In genomic region chr2:152020255-152020654, GRCm38 (mm10) we compare ENCODE assay signal across 9 mouse cellular contexts. TPM values are rescaled to one million over a fixed set of nuclear protein-coding genes. Genes with fewer than 3 reads are reported as not detected.
DNase-seq lines count a peak whose midpoint lies in the region; ATAC-seq and TF ChIP-seq lines count a peak whose summit lies in the region.
"Had no signal": no experiment of that assay in that cellular context is flagged by ENCODE, and none has a peak within 500 bp of the region (broad histone marks: within the 10 kb centered on the region; RNA-seq: fewer than 3 reads in every experiment).

No protein-coding gene starts in this region.

- TF ChIP-seq POLR2A in CH12.LX (IDR thresholded peaks at IDR 0.05; ENCODE audit: low read depth, low read length), result no peak
- TF ChIP-seq POLR2A in cerebellum, adult 2 months (IDR thresholded peaks at IDR 0.05; ENCODE audit: borderline replicate concordance, insufficient read depth, low read length), result no peak

- peak; percentile 34 to 56 for DNase-seq in heart, postnatal 36 days
- DNase-seq in heart, postnatal 25 days (ENCODE audit: low spot score), result no peak
- DNase-seq in CH12.LX (ENCODE audit: extremely low read depth), result no peak
- DNase-seq in cerebellum, adult 2 months, result peak; percentile 15 to 34
- peak; percentile 70 for DNase-seq in forebrain, postnatal 0 days
- DNase-seq in left cerebral cortex, adult 2 months (ENCODE audit: extremely low spot score in 1 of 2, low spot score in 2 of 2), result peak in 1 of 2 experiments; percentile 53
- DNase-seq in midbrain, embryonic 14.5 days, result peak; percentile 81
- DNase-seq in thymus, postnatal 25 days, result peak; percentile 57

- peaks cover 48% of the 10 kb centered on the region for H3K27me3 ChIP-seq in CH12.LX (replicated peaks)
- H3K27me3 ChIP-seq in cerebellum, adult 2 months (ENCODE audit: control insufficient read depth, insufficient read depth, low read length), result no peaks in the 10 kb centered on the region
- no peaks in the 10 kb centered on the region for H3K27me3 ChIP-seq in forebrain, postnatal 0 days (ENCODE audit: insufficient read depth, low read length)
- H3K27me3 ChIP-seq in midbrain, embryonic 14.5 days (ENCODE audit: control insufficient read depth, insufficient read depth, low read length), result no peaks in the 10 kb centered on the region

- H3K27ac ChIP-seq in CH12.LX (ENCODE audit: insufficient read depth, low read depth), result no peak overlapping the region
- no peak overlapping the region for H3K27ac ChIP-seq in cerebellum, adult 2 months (ENCODE audit: insufficient read depth, low read length)
- no peak overlapping the region for H3K27ac ChIP-seq in forebrain, postnatal 0 days (ENCODE audit: low read depth, low read length)
- H3K27ac ChIP-seq in left cerebral cortex, adult 2 months, result no peak overlapping the region
- no peak overlapping the region for H3K27ac ChIP-seq in midbrain, embryonic 14.5 days (replicated peaks; ENCODE audit: low read depth, low read length)
- H3K27ac ChIP-seq: limb, embryonic 13.5 days had no signal

- TF ChIP-seq RAD21 in CH12.LX (IDR thresholded peaks at IDR 0.05; ENCODE audit: low read depth, low read length), result peak; percentile 64

- H3K9me3 ChIP-seq in CH12.LX (replicated peaks; ENCODE audit: low read length), result peaks cover 5% of the 10 kb centered on the region
- no peaks in the 10 kb centered on the region for H3K9me3 ChIP-seq in forebrain, postnatal 0 days (ENCODE audit: low read length)
- no peaks in the 10 kb centered on the region for H3K9me3 ChIP-seq in midbrain, embryonic 14.5 days (ENCODE audit: control insufficient read depth, low read length)
- H3K9me3 ChIP-seq: limb, embryonic 13.5 days had no signal

- no peaks in the 10 kb centered on the region for H3K79me2 ChIP-seq in CH12.LX (replicated peaks; ENCODE audit: control insufficient read depth, extremely low read depth, insufficient read depth, poor library complexity, severe bottlenecking)

- no peaks in the 10 kb centered on the region for H3K4me1 ChIP-seq in CH12.LX (ENCODE audit: control insufficient read depth in 1 of 2, insufficient read depth in 2 of 2)
- H3K4me1 ChIP-seq in cerebellum, adult 2 months (ENCODE audit: control insufficient read depth, insufficient read depth, low read length), result no peaks in the 10 kb centered on the region
- no peaks in the 10 kb centered on the region for H3K4me1 ChIP-seq in forebrain, postnatal 0 days (ENCODE audit: insufficient read depth)
- H3K4me1 ChIP-seq in midbrain, embryonic 14.5 days (ENCODE audit: control insufficient read depth, insufficient read depth, low read length), result 0 out of 2 replicates have a peak, but pooled peaks cover 6% of the 10 kb centered on the region
- H3K4me1 ChIP-seq: limb, embryonic 13.5 days had no signal

- H3K9ac ChIP-seq in CH12.LX (ENCODE audit: insufficient read depth, low read depth), result no peak overlapping the region
- no peak overlapping the region for H3K9ac ChIP-seq in forebrain, postnatal 0 days
- no peak overlapping the region for H3K9ac ChIP-seq in midbrain, embryonic 14.5 days (replicated peaks; ENCODE audit: low read length)
- H3K9ac ChIP-seq: limb, embryonic 13.5 days had no signal

- ATAC-seq in forebrain, postnatal 0 days, result peak; percentile 75
- peak; percentile 42; the same call in 1 of the 2 replicates for ATAC-seq in midbrain, embryonic 14.5 days (ENCODE audit: low FRiP score, low TSS enrichment)

- TF ChIP-seq EP300 in CH12.LX (IDR thresholded peaks at IDR 0.05; ENCODE audit: low read length), result no peak

- TF ChIP-seq CTCF in CH12.LX (conservative IDR thresholded peaks at IDR 0.05 in 1 of 2, IDR thresholded peaks at IDR 0.05 in 1 of 2; ENCODE audit: low read depth in 2 of 2, low read length in 2 of 2), result peak; percentile 67 to 76
- TF ChIP-seq CTCF in cerebellum, adult 2 months (IDR thresholded peaks at IDR 0.05; ENCODE audit: borderline replicate concordance, insufficient read depth, low read depth, low read length), result peak; percentile 66
- peak; percentile 82 for TF ChIP-seq CTCF in forebrain, postnatal 0 days (IDR thresholded peaks at IDR 0.05; ENCODE audit: low read depth)
- TF ChIP-seq CTCF in left cerebral cortex, adult 2 months (IDR thresholded peaks at IDR 0.05), result peak; percentile 74

- intact Hi-C loops in heart, postnatal 36 days (cut with DNase I), result no loop called here
- intact Hi-C loops in heart, postnatal 25 days (cut with DNase I), result no loop called here
- intact Hi-C loops in left cerebral cortex, adult 2 months (cut with DNase I), result no loop called here

- H3K4me3 ChIP-seq in CH12.LX (replicated peaks in 1 of 3; ENCODE audit: low read depth in 2 of 3, low read length in 2 of 3, poor library complexity in 1 of 3), result no peak overlapping the region
- no peak overlapping the region for H3K4me3 ChIP-seq in cerebellum, adult 2 months (replicated peaks; ENCODE audit: insufficient read depth, low read depth, low read length)
- no peak overlapping the region for H3K4me3 ChIP-seq in forebrain, postnatal 0 days (ENCODE audit: low read depth, low read length)
- no peak overlapping the region for H3K4me3 ChIP-seq in left cerebral cortex, adult 2 months
- H3K4me3 ChIP-seq in midbrain, embryonic 14.5 days (replicated peaks; ENCODE audit: low read depth, low read length), result no peak overlapping the region
- H3K4me3 ChIP-seq: limb, embryonic 13.5 days had no signal

- 29% methylated on average over 6 of the region's 6 CpGs for WGBS in cerebellum, adult 2 months
- 23% methylated on average over 6 of the region's 6 CpGs for WGBS in forebrain, postnatal 0 days
- WGBS in midbrain, embryonic 14.5 days, result 20% methylated on average over 6 of the region's 6 CpGs

- in situ Hi-C loops in CH12.LX (cut with MboI; ENCODE audit: low pct_ligation_motif_present, low pct_unique_long_range_greater_than_20kb, low sequenced_read_pairs), result loop anchor here (5.0 to 10.0 kb wide), 2 partner anchors 177 to 345 kb away; no protein-coding TSS in a partner anchor

- dilution Hi-C loops in CH12.LX (cut with MboI; ENCODE audit: extremely low pct_ligation_motif_present, extremely low pct_unique_long_range_greater_than_20kb, low sequenced_read_pairs), result no loop called here

- H3K36me3 ChIP-seq in CH12.LX (replicated peaks in 1 of 2; ENCODE audit: control insufficient read depth in 1 of 2, insufficient read depth in 1 of 2, low read length in 1 of 2), result no peaks in the 10 kb centered on the region
- no peaks in the 10 kb centered on the region for H3K36me3 ChIP-seq in forebrain, postnatal 0 days (ENCODE audit: insufficient read depth)
- no peaks in the 10 kb centered on the region for H3K36me3 ChIP-seq in midbrain, embryonic 14.5 days (ENCODE audit: control insufficient read depth, insufficient read depth, low read length)
- H3K36me3 ChIP-seq: limb, embryonic 13.5 days had no signal

- H3K4me2 ChIP-seq in CH12.LX (ENCODE audit: insufficient read depth, low read depth, poor library complexity, severe bottlenecking), result no peak overlapping the region
- no peak overlapping the region for H3K4me2 ChIP-seq in forebrain, postnatal 0 days (ENCODE audit: low read depth)
- no peak overlapping the region for H3K4me2 ChIP-seq in midbrain, embryonic 14.5 days (ENCODE audit: low read length)
- H3K4me2 ChIP-seq: limb, embryonic 13.5 days had no signal

TF ChIP-seq in CH12.LX, 34 proteins besides CTCF, POLR2A, EP300 and RAD21:
- no peak for TF ChIP-seq PAX5 (IDR thresholded peaks at IDR 0.05; ENCODE audit: low read length)
- peak; percentile 63 for TF ChIP-seq SMC3 (IDR thresholded peaks at IDR 0.05; ENCODE audit: low read depth, low read length)
TF ChIP-seq in CH12.LX: peak in this region for 1.

RNA-seq across cellular contexts. Expression of gene Slc52a3, which starts 23.9 kb away (rescaled TPM):
- 1 to 10 TPM; 1.2 to 2.4 TPM for total RNA-seq in heart, postnatal 36 days (2021)
- 1 to 10 TPM; 1.8 to 1.9 TPM for total RNA-seq in heart, postnatal 25 days (2021)
- total RNA-seq in CH12.LX (2012; rRNA removed), result 0.17 and 0.55 TPM in 2 replicates
- 0.23 TPM in 1 of 2 replicates, not detected in the other for total RNA-seq in CH12.LX (2014; rRNA removed)
- polyA plus RNA-seq in CH12.LX (2012; ENCODE audit: insufficient read length, low read depth), result 0.12 and 0.17 TPM in 2 replicates
- 2.1 and 2.6 TPM in 2 replicates for polyA plus RNA-seq in cerebellum, adult 2 months (2012; rRNA removed)
- total RNA-seq in forebrain, postnatal 0 days (2014; rRNA removed), result 0.92 and 2.2 TPM in 2 replicates
- 2.0 TPM in 2 replicates for polyA plus RNA-seq in forebrain, postnatal 0 days (2015; fragmentation: Nextera tagmentation; extraction: Ambion mirVana)
- total RNA-seq in left cerebral cortex, adult 2 months (2021), result 1 to 10 TPM; 2.6 to 2.9 TPM
- 0.42 and 0.74 TPM in 2 replicates for polyA plus RNA-seq in midbrain, embryonic 14.5 days (2014; fragmentation: Nextera tagmentation; extraction: Ambion mirVana)

RNA-seq across cellular contexts. Expression of gene Fam110a, which starts 40.2 kb away (rescaled TPM):
- total RNA-seq in heart, postnatal 36 days (2021), result 1 to 10 TPM; 3.4 to 5.7 TPM
- 1 to 10 TPM; 4.5 to 4.7 TPM for total RNA-seq in heart, postnatal 25 days (2021)
- total RNA-seq in CH12.LX (2012; rRNA removed), result 8.9 and 9.8 TPM in 2 replicates
- total RNA-seq in CH12.LX (2014; rRNA removed), result 3.0 and 3.7 TPM in 2 replicates
- 5.2 and 6.3 TPM in 2 replicates for polyA plus RNA-seq in CH12.LX (2012; ENCODE audit: insufficient read length, low read depth)
- polyA plus RNA-seq in cerebellum, adult 2 months (2012; rRNA removed), result 8.3 and 8.9 TPM in 2 replicates
- 17.2 and 24.3 TPM in 2 replicates for total RNA-seq in forebrain, postnatal 0 days (2014; rRNA removed)
- polyA plus RNA-seq in forebrain, postnatal 0 days (2015; fragmentation: Nextera tagmentation; extraction: Ambion mirVana), result 41.2 and 47.7 TPM in 2 replicates
- 1 to 10 TPM; 6.6 to 6.7 TPM for total RNA-seq in left cerebral cortex, adult 2 months (2021)
- polyA plus RNA-seq in midbrain, embryonic 14.5 days (2014; fragmentation: Nextera tagmentation; extraction: Ambion mirVana), result 55.8 and 67.5 TPM in 2 replicates

Comparison
In these comparisons a context has a peak if more than half of its experiments do, and no peak if none do; other contexts are left out.
1. DNase-seq: peak in heart, postnatal 36 days (2 of 2), cerebellum, adult 2 months (2 of 2), forebrain, postnatal 0 days (single experiment), midbrain, embryonic 14.5 days (single experiment) and thymus, postnatal 25 days (single experiment); none in heart, postnatal 25 days (single experiment) and CH12.LX (single experiment).
2. Peak in every context shown above with its lines, with median percentiles within 50 percentile points of each other: CTCF ChIP-seq.